Mouse (Mus musculus): ENCODE measurements around the gene BC049352. TPM values are rescaled to one million over a fixed set of nuclear protein-coding genes. Genes with fewer than 3 reads are reported as not detected.

The BC049352 gene
- total RNA-seq, 1 experiment from 2014 or later = not detected

- ATAC-seq (replicated peaks; ENCODE audit: low read depth, poor library complexity, severe bottlenecking) = no peak
Observed at GRCm38 (mm10) chr9:45188570-45189563, 7.1 kb downstream of the BC049352 start.

GRCm38 (mm10) chr9:45189661-45190174 is 7.9 kb downstream of the BC049352 start:
- ATAC-seq (replicated peaks; ENCODE audit: low read depth, poor library complexity, severe bottlenecking) = no peak

- ATAC-seq (replicated peaks; ENCODE audit: low read depth, poor library complexity, severe bottlenecking) = no peak
Observed at GRCm38 (mm10) chr9:45195468-45195867, 13.7 kb downstream of the BC049352 start.

- ATAC-seq (replicated peaks; ENCODE audit: low read depth, poor library complexity, severe bottlenecking) = no peak
Observed at GRCm38 (mm10) chr9:45196125-45196830, 14.5 kb downstream of the BC049352 start.

GRCm38 (mm10) chr9:45197549-45197948 is 15.7 kb downstream of the BC049352 start:
- ATAC-seq (replicated peaks; ENCODE audit: low read depth, poor library complexity, severe bottlenecking) = no peak

- ATAC-seq (replicated peaks; ENCODE audit: low read depth, poor library complexity, severe bottlenecking) = no peak
Observed at GRCm38 (mm10) chr9:45201319-45201947, 19.6 kb downstream of the BC049352 start.

GRCm38 (mm10) chr9:45202021-45202798 is 20.4 kb downstream of the BC049352 start:
- ATAC-seq (replicated peaks; ENCODE audit: low read depth, poor library complexity, severe bottlenecking) = peak; percentile 29; the same call in 1 of the 2 replicates

GRCm38 (mm10) chr9:45203797-45204410 is 22.1 kb downstream of the BC049352 start, which contains the start of gene Tmprss4:
Gene Tmprss4 (minus strand): TSS chr9:45204092.
- no peak for ATAC-seq (replicated peaks; ENCODE audit: low read depth, poor library complexity, severe bottlenecking)

GRCm38 (mm10) chr9:45205143-45205542 is 23.3 kb downstream of the BC049352 start:
- no peak for ATAC-seq (replicated peaks; ENCODE audit: low read depth, poor library complexity, severe bottlenecking)

- ATAC-seq (replicated peaks; ENCODE audit: low read depth, poor library complexity, severe bottlenecking) = no peak
Observed at GRCm38 (mm10) chr9:45206121-45206520, 24.3 kb downstream of the BC049352 start.

GRCm38 (mm10) chr9:45207015-45207743 is 25.4 kb downstream of the BC049352 start:
- ATAC-seq (replicated peaks; ENCODE audit: low read depth, poor library complexity, severe bottlenecking) = peak; percentile 52; the same call in 1 of the 2 replicates

GRCm38 (mm10) chr9:45212001-45212400 is 30.2 kb downstream of the BC049352 start:
- ATAC-seq (replicated peaks; ENCODE audit: low read depth, poor library complexity, severe bottlenecking) = no peak

GRCm38 (mm10) chr9:45215526-45216179 is 33.8 kb downstream of the BC049352 start:
- ATAC-seq (replicated peaks; ENCODE audit: low read depth, poor library complexity, severe bottlenecking) = no peak

- no peak for ATAC-seq (replicated peaks; ENCODE audit: low read depth, poor library complexity, severe bottlenecking)
Observed at GRCm38 (mm10) chr9:45219644-45220043, 37.8 kb downstream of the BC049352 start.

- ATAC-seq (replicated peaks; ENCODE audit: low read depth, poor library complexity, severe bottlenecking) = peak; percentile 93
Observed at GRCm38 (mm10) chr9:45221567-45221966, 39.8 kb downstream of the BC049352 start.

- ATAC-seq (replicated peaks; ENCODE audit: low read depth, poor library complexity, severe bottlenecking) = 0 out of 2 replicates have a peak, but pooled peaks have one; percentile 11
Observed at GRCm38 (mm10) chr9:45229359-45229758, 47.6 kb downstream of the BC049352 start.

- ATAC-seq (replicated peaks; ENCODE audit: low read depth, poor library complexity, severe bottlenecking) = peak; percentile 47
Observed at GRCm38 (mm10) chr9:45235668-45236227, 53.9 kb downstream of the BC049352 start.

All from common myeloid progenitor, adult 5-6 weeks (primary cell).